Mouse (Mus musculus) heart, postnatal 0 days (tissue): ENCODE measurements around the gene Gdpd3.

ENCODE experiments used
- CTCF ChIP-seq: IDR thresholded peaks from 2 replicates; pipeline ENCODE4 v1.5.1; 2016; ENCODE audit warnings: antibody characterized with exemption, control low read depth, low read depth
- EP300 ChIP-seq: IDR thresholded peaks from 2 replicates; pipeline ENCODE4 v1.6.1; 2016; ENCODE audit warnings: antibody characterized with exemption, low read depth

DNA sequence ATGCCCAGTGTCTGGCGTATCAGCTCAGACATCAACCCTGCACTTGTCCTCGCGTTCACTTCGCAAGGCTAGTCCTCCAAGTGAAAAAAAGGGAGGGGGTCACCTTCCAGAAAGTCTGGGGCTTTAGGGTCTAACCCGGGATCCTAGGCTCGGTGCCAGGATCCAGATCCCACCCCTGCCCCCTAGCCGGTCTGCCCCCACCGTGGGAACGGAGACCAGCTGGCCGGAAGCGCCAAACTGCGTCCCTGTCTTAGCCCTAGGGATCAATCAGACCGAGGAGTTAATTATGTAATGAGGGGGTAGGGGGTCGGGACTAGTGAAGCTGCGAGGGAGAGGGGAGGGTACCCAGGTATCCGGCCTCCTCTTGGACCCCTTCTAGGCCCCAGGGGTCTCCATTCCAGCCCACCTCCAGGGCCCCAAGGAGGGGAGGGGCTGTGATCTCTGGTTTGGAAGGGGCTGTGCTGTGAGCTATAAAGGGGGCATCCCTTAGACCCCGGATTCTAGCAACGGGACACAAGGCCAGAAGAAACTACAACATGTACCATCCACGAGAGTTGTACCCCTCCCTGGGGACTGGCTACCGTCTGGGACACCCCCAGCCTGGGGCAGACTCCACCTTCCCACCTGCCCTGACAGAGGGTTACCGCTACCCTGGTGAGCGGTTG lies 15.0 kb downstream of the Gdpd3 start, which contains the start of gene Tbx6:
- TF ChIP-seq CTCF (no peak), EP300 (no peak)
